Mouse (Mus musculus) right cerebral cortex, postnatal 4 days (tissue): ENCODE measurements around the gene 3425401B19Rik.

ENCODE experiments used
- DNase-seq: peaks from one replicate; pipeline ENCODE4 v3.0.0-alpha.2; 2022

3425401B19Rik gene

DNA sequence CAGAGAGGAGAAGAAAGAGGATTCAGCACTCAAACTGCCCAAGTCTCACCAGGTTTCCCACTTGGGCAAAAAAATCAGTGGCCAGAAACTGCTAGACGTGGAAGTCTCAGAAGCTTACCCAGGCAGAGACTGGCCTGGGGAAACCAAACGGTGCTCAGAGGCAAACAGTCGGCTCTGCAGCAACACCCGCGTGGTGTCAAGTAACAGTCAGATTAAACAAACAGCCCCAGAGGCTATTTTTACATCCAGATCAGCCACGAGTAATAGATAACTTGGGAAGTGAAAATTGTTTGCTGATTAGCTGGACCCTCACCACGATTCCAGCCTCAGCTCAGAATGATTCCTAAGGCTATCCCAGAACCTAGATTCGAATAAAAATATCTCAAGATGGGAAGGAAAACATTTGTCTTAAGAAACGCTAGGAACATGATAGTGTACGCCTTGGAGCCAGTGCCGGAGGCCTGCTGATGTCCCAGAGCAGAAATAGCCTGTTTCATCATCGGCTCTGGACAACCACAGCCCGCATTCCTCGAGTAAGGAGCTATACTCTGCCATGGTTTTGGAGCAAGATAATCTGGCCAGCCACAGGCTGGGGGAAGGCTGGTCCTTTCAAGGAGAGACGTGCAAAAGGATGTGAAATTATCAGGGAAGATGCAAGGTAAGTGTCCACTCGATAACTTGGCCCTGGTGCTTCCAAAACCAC, at the start of gene 3425401B19Rik:
TSS of gene 3425401B19Rik (minus strand) at position 170 of the 703 bp plus-strand sequence.
- DNase-seq, result no peak

DNA sequence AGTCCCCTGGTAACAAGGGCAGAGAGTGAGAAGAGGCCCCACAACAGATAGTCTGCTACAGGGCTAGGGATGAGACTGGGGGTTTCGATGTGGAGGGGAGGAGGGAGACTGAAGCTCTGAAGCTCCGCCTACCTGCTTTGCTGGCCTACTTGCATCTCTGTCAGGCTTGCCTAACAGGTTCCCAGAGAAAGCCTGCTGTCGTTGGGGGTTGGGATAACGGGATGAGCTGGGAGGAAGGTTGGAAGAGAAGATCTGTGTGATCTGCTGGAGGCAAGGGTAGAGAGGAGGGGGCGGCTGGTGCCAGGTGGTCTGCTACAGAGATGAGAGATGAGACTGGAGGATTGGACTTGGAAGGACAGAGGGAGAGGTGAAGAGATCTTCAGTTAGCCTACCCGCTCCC, 47.9 kb upstream of the 3425401B19Rik start:
- no peak for DNase-seq

DNA sequence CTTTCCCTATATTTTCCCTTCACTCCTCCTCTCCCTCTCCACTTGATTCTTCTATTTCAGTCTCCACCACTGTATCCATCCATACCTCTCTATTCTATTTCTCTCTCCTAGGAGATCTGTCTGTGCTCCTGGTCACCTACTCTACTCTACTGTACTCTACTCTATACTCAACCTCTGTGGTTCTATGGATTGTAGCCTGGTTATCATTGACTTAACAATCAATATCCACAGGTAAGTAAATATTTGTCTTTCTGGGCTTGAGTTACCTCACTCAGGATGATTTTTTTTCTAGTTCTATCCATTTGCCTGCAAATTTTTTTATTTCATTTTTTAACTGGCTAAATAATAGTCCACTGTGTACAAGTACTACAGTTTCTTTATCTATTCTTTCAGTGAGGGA, 41.8 kb upstream of the 3425401B19Rik start:
- no peak for DNase-seq

DNA sequence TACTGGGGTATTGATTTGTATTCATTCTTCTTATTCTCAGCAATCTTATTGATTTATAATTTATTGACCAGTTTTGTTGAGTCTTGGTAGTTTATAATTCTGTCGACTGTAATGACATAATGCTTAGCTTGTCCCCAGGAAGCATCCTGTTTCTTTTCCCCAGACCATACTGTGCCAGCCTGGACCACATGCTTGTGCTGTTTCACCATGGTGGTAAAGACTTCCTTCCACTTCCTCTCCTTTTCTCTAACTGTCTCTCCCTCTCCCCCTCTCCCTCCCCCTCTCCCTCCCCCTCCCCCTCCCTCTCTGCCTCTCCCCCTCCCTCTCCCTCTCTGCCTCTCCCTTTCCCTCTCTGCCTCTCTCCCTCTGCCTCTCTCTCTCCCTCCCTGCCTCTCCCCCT, 36.4 kb upstream of the 3425401B19Rik start:
- DNase-seq, result no peak

DNA sequence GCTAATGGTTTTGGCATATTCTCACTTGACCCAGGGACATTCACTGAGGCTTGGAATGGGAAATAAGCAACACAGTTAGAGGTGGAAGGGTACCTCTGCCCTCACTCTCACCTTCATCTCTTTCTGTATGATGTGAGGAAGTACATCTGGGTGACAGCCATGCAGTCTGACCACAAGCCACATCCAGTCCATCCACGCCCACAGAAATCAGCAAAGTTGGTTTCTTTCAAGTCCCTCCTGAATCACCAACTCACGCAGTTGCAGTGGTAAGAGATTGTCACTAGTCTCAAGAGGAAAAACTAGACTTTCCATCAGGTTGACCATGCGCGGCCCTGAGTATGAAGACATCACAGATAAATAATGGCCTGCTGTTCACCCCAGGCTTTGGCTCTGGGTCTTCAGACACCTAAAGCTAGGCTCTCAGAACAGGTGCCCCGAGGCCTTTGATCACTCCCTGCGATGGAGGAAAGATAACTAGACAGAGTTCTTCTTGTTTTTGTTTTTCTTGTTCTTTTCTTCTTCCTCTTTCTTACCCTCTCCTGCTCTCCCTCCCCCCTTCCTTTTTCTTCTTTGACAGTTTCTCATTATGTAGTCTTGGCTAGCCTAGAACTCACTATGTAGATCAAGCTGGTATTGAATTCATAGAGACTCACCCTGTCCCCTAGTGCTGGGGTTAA, 31.8 kb upstream of the 3425401B19Rik start:
- no peak for DNase-seq

DNA sequence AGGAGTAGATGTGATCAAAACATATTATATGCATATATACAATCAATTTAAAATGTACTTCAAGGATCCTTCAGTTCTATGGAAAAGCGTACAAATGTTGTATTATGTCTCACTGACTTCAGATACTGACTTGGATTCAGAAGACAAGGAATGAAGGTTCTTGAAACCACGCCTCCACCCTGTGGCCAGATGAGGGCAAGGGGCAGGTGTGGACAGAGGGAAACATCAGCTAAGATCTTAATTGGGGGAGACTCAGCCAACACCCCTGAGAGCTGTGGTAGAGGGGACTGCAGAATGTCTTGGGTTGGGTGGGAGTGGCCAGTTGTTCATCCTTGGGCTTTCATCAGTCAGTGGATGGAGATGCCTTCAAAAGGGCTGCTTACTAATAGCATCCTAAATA, 30.4 kb upstream of the 3425401B19Rik start:
- DNase-seq, result no peak

DNA sequence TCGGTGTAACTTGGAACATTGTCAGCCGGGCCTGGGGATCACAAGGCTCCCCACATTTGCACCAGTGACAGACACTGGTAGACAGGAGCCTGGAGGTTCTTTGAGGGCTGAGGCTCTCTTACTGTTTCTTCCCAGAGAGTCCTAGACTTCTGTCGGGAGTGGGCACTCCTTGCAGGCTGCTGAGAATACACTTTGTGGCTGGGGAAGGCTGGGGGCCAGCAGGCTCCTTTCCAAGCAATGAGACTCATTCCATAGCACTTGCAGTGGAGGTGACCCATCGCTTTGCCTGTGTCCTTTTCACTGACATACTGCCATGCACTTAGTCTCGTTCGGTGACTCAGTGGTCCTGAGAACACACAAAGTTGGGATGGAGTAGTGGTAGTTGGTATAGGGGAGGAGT, 30.0 kb upstream of the 3425401B19Rik start:
- no peak for DNase-seq

DNA sequence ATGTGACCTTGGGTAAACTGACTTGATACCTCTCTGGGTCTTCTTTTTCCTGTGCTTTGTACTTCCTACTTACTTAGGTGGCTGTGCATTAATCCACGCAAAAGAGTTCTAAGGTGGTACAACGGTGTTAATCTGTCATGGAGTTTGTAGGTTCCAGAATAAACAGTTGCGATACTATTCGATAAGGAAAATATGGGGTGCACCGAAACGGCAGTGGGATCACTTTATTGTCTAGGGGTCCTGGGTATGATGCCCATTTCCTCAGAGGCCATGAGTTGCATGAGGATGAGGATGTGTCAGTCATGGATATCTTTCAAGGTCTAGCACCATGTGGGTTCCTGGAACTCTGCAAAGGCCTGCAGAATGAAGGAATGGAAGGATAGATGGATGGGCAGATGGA, 24.8 kb upstream of the 3425401B19Rik start:
- no peak for DNase-seq

DNA sequence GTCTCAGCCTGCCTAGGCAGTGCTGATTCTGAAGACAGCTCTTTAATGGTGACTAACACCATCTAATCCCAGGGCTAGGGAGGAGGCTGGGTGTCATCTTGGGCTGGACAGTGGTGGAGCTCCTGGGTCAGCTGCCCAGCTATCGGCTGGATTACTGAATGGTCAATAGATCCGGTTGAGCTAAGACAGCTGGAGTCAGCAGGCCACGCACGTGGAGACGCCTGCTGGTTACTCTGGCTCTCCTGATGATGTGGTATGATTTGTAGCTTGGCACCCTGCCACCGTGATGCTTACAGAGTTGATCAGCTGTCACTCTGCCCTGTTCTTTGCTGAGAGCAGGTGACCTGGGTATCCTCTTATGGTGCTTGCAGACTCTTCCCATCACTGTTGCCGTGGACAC, 23.7 kb upstream of the 3425401B19Rik start:
- no peak for DNase-seq

DNA sequence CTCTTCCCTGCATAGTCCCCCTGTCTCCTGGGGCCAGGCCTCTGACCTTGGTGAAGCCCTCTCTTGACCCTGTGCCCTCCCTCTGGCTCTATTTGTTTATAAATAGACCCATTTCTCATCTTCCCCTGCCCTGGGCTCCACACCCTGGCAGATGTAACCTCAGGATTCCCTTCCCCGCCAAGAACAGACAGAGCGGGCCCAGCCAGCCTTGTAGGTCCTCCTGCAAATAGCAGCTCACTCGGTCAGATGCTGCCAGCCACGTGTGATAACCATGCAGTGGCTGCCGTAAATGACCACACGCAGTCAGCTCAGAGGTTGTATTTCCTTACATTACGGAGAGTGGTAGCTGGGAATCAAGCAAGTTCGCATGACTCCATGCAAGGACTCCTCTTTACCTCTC, 22.8 kb upstream of the 3425401B19Rik start:
- DNase-seq, result no peak

DNA sequence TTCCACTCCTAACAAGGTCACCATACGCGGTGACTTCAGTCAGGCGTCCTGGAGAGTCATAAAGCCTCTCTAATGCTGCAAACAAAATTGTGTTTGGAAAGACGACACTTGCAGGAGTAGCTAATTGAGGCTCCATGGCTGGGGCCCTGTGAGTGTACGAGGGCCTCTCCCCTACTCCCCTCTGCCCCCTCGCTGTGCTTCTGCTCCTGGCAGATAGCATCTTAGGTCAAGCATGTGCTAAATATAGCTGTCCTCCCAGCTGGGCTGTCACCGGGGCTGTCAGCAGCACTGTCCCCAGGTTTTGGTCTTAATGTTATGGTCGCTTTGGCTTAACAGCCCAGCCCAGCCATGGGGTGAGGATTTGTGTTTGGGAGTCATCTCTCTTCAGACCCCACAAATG, 15.9 kb upstream of the 3425401B19Rik start:
- no peak for DNase-seq

DNA sequence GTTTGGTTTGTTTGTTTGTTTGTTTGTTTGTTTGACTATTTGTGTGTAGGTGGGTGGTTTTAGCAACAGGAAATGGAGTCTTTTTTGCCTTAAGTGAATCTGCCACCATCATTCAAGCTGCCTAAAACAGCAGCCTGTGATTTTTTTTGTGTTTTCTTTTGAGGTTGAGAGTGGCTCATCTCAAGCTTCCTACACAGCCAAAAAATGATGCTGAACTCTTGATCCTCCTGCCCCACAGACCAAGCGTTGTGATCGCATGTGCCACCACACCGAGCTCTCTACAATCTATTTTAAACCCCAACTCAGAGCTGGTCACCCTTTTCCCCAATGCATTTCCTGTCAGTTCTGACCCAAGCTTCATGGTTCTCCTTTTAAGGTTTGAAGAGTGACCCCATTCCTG, 13.5 kb upstream of the 3425401B19Rik start:
- DNase-seq, result no peak

DNA sequence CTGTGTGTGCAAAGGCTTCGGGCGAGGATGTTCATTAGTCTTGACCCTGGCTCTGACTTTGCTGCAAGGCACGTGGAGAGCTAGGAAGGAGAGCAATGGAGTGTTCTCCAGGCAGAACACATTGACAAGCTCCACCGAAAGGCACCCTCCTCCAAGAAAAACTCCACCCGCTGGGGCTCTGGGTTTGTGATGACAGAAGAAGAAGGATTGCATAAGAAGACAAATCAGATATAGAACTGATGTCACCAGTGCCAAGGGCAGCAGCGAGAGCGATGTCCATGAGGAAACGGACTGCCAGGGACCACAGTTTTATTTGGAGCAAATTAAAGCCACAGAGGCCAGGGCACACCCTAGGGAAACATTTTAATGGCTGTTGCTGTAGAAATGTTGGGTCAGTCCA, 12.7 kb upstream of the 3425401B19Rik start:
- DNase-seq, result no peak

DNA sequence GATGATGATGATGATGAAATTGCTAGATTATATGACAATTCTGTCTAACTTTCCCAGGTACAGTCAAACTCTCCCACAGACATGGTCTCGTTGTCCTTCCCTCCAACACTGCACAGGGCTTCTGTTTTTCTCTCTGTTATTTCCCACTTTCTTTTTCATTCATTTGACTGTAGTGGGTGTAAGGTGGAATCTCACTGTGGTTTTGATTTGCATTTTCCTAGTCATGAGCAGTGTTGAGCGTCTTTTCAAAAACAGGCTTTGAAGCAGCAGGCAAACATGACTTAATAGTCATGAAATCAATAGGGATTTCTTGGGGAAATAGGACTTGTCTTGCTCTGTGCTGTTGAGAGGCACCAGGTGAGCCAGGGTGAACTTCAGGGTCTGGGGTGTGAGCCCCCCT, 11.3 kb upstream of the 3425401B19Rik start:
- DNase-seq, result no peak

DNA sequence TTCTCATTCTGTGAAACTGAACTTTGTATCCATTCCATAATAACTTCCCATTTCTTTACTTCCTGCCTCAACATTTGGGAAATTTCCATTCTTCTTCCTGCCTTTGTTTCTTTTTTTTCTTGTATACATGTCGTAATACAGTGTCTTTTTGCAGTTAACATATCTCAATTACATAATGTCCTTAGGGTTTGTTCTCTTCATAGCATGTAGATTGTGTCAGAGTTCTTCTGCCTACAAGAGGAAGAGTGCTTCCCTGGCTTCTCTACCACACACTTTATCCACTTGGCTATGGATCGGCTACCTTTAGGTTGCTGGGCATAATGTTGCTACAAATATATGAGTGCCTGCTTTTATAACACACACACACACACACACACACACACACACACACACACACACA, 10.8 kb upstream of the 3425401B19Rik start:
- no peak for DNase-seq

DNA sequence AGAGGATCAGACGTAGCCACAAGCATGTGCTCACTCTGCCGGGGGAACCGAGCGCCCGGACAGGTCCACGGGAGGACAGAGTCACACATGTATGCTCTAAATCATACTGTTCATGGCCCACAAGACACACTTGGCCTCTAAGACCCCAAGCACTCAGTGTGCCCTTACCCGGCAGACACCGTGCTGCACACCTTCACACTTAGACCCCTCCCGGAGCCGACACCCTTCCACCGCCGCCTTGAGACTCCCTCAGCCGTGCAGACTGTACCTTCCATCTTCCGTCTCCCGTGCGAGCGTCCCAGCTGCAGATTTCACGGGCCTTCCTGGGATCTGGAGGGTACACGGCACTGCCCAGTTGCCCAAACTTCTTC, 373 bp downstream of the 3425401B19Rik start:
- no peak for DNase-seq

DNA sequence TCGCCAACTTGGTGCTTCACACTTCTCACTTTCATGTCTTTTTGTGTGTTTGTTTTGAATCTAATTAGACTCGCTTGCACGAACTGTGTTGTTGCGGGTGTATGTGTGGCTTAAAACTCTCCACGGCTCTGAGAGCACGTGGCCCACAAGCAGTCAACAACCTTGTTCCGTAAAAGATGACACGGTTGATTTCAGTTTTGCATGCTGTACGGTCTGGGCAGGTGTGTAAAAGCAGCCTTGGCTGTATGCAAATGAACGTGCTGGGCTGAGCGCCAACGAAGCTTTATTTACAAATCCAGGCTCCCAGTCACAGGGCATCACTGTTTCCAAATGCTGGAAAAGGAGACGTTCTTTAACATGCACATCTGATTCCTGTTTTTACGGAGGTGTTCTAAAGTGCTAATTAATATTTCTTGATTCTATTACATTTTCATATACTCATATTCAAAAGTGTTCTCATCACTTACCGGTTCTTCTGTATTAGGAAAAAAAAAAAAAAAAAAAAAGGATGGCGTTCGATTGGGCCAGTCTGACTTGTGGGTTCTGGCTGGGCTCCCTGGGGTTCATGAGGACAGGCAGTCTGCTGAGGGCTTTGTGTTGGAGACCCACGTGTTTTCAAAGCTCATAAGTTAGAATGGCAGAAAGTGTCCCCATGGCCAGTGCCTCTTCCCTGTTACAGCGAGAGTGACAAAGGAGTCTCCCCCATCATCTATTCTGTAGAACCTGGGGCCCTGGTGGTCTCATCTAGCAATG, 935 bp downstream of the 3425401B19Rik start:
- DNase-seq, result peak; percentile 46

DNA sequence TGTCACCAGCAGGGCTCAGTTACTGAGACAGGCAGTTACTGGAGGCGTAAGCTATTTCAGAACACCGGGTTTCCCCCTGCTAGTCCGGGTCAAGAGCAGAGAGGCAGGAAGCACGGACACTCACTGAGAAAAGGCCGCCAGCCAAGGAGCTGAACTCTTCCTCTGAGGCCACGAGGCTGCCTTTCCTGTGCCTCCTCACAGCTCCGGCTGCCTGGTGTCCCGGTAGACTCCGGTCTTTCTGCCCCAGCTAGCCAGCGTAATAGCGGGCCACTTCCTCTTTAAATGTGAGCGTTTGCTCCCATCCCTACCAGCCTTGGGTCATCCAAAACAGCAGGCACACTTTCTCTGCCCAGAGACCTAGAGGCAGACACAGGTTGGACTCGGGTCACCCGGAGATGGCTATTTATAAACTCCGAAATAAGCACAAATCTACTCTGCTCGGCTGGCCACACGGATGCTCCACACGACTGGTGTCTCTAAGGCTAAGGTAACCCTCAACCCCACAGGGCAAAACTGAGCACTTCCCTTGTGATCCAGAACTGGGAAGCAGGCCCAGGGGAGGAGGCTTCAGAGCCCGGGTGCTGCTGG, 1.7 kb downstream of the 3425401B19Rik start:
- DNase-seq, result no peak

DNA sequence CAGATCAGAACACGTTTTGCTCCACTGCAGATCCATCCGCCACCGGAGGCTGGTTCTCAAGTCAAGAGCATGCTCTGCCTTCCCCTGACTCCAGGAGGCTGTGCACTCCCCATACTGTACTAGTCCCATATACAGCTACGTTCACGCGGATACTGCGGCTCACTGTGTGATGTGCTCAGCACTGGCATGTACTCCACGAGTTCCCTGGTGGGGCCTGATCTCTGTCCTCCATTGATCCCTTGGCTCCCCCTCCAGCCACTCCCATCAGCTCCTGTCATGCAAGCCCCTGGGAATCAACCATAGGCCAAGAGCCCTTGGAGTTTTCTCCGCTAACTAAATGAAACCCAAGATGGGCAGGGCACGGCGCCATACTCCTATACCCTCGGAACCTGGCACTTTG, 2.6 kb downstream of the 3425401B19Rik start:
- no peak for DNase-seq

DNA sequence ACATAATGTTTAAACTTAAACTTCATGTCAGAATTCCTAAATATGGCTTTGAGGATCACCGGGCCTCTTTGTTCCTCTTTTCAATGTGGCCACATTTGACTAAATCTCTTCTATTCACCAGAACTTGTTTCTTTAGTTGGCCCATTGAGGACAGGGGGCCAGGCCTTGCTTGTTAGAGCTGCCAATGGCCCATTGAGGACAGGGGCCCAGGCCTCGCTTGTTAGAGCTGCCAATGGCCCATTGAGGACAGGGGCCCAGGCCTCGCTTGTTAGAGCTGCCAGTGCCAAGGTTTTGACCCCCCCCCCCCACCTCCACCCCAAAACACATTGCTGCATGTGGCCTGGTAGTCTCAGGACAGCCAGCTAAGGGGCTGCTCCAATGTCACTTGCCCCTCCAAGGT, 3.5 kb downstream of the 3425401B19Rik start:
- no peak for DNase-seq

DNA sequence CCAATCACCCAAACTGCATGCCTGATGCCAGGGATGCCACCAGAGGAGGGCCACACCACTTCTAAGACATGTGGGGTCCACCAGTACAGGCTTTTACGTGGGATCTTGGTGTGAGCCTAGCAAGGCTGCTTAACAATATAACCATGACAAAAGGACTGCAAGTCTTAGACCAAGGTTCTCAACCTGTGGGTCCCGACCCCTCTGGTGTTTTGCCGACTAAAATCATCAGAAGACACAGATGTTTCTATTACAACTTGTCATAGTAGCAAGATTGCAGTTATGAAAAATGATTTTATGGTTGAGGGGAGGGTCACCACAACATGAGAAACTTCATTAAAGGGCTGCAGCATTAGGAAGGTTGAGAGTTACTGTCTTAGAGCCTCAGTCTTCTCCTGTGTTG, 6.5 kb downstream of the 3425401B19Rik start:
- no peak for DNase-seq

DNA sequence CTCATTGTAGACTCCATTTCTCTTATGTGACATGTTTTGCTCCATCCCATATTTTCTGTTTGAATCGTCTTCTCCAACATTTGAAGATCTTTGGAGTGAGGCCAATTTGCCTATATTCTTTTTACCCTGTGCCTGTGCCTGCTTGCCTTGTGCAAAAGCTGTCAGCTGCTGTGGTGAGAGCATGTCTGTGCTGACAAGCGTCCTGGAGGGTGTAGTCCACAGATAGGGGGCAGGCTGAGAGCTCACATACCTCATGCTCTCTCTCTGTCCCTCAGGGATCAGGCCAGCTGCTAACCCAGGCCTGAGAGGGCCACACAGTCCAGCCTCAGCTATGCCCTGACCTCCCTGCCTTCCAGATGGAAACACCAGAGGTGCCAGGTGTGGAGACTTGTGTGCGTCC, 11.9 kb downstream of the 3425401B19Rik start:
- DNase-seq, result no peak

DNA sequence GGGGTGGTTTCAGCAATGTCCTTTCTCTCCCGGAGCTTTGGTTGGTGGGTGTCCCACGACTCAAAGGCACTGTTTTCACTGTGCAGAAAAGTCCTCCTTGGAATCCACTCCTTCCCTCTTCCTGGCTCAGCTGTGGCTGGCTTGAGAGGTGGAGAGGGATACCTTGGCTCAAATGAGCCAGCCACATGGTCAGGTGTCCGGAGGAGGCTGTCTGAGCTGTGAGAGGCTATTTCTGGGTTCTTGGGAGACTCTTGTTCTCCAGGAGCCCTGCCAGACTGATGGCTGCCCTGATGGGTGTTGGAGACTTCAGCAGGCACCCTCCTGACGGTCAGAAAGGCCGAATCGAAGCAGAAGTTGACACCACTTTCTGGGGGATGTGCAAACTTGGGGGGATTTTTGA, 22.0 kb downstream of the 3425401B19Rik start:
- DNase-seq, result no peak

DNA sequence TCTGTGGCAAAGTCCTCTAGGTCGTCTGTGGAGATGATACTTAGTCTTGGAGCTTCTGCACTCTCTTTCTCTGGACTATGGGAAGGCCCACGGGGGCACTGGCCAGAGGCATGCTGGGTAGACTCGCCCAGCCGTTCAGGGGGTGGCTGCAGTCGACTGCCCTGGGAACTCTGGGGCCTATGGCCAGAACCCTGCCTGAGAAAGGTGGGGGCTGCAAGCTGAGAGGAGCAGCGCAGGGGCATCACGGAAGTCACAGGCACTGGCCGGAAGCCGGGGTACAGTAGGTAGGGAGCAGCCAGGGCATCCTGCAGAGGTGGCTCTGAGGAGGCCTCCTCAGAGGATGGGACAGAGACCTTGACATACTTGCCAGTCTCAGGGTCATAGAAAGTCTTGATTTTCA, 25.3 kb downstream of the 3425401B19Rik start:
- DNase-seq, result no peak
